In genomic region chr2:158717551-158718418, GRCm38 (mm10) we compare ENCODE assay signal across 18 mouse cellular contexts. TPM values are rescaled to one million over a fixed set of nuclear protein-coding genes. Genes with fewer than 3 reads are reported as not detected.
DNase-seq lines count a peak whose midpoint lies in the region; ATAC-seq and TF ChIP-seq lines count a peak whose summit lies in the region.
"Had no signal": no experiment of that assay in that cellular context is flagged by ENCODE, and none has a peak within 500 bp of the region (broad histone marks: within the 10 kb centered on the region; RNA-seq: fewer than 3 reads in every experiment).

No protein-coding gene starts in this region.

- H3K27ac ChIP-seq in kidney, embryonic 14.5 days (ENCODE audit: low read depth, low read length) = no peak overlapping the region
- H3K27ac ChIP-seq in cortical plate, adult 2 months (ENCODE audit: insufficient read depth, low read length) = 0 out of 2 replicates have a peak overlapping the region, but pooled peaks have one; percentile 10
- H3K27ac ChIP-seq: embryonic facial prominence, embryonic 12.5 days; hindbrain, embryonic 12.5 days; intestine, embryonic 15.5 days; liver, embryonic 12.5 days; lung, embryonic 15.5 days had no signal

- no peak for TF ChIP-seq POLR2A in cortical plate, adult 2 months (IDR thresholded peaks at IDR 0.05; ENCODE audit: extremely low read depth, insufficient read depth, low read length)

- ATAC-seq in kidney, embryonic 14.5 days (ENCODE audit: low FRiP score, low TSS enrichment) = no peak
- ATAC-seq: forebrain, postnatal 0 days; intestine, embryonic 15.5 days; liver, embryonic 12.5 days had no signal

- H3K4me3 ChIP-seq in kidney, embryonic 14.5 days (ENCODE audit: low read length) = no peak overlapping the region
- no peak overlapping the region for H3K4me3 ChIP-seq in cortical plate, adult 2 months (ENCODE audit: insufficient read depth, low read length)
- H3K4me3 ChIP-seq: embryonic facial prominence, embryonic 12.5 days; hindbrain, embryonic 12.5 days; intestine, embryonic 15.5 days; liver, embryonic 12.5 days; lung, embryonic 15.5 days had no signal

- no peaks in the 10 kb centered on the region for H3K36me3 ChIP-seq in kidney, embryonic 14.5 days (ENCODE audit: control insufficient read depth, insufficient read depth, low read length)
- H3K36me3 ChIP-seq: embryonic facial prominence, embryonic 12.5 days; hindbrain, embryonic 12.5 days; intestine, embryonic 15.5 days; liver, embryonic 12.5 days; lung, embryonic 15.5 days had no signal

- H3K9ac ChIP-seq in kidney, embryonic 14.5 days (ENCODE audit: low read depth, low read length) = no peak overlapping the region
- H3K9ac ChIP-seq: embryonic facial prominence, embryonic 12.5 days; forebrain, postnatal 0 days; hindbrain, embryonic 12.5 days; intestine, embryonic 15.5 days; liver, embryonic 12.5 days; lung, embryonic 15.5 days had no signal

- TF ChIP-seq CTCF in cortical plate, adult 2 months (IDR thresholded peaks at IDR 0.05; ENCODE audit: extremely low read depth, insufficient read depth, low read length) = no peak

- intact Hi-C loops in heart, postnatal 14 days (cut with DNase I) = no loop called here

- 79% methylated on average over 5 of the region's 5 CpGs for WGBS in kidney, embryonic 14.5 days

- no peaks in the 10 kb centered on the region for H3K27me3 ChIP-seq in kidney, embryonic 14.5 days (ENCODE audit: control insufficient read depth, insufficient read depth, low read length)
- H3K27me3 ChIP-seq: embryonic facial prominence, embryonic 12.5 days; hindbrain, embryonic 12.5 days; intestine, embryonic 15.5 days; lung, embryonic 15.5 days had no signal

- H3K4me2 ChIP-seq in kidney, embryonic 14.5 days (replicated peaks; ENCODE audit: low read depth, low read length) = no peak overlapping the region
- H3K4me2 ChIP-seq: embryonic facial prominence, embryonic 12.5 days; hindbrain, embryonic 12.5 days; intestine, embryonic 15.5 days; liver, embryonic 12.5 days; lung, embryonic 15.5 days had no signal

- H3K4me1 ChIP-seq in kidney, embryonic 14.5 days (ENCODE audit: control insufficient read depth, insufficient read depth, low read length) = no peaks in the 10 kb centered on the region
- peaks cover 16% of the 10 kb centered on the region for H3K4me1 ChIP-seq in cortical plate, adult 2 months (ENCODE audit: control insufficient read depth, insufficient read depth, low read length)

- H3K9me3 ChIP-seq in kidney, embryonic 14.5 days (ENCODE audit: control insufficient read depth, low read length) = no peaks in the 10 kb centered on the region
- H3K9me3 ChIP-seq: embryonic facial prominence, embryonic 12.5 days; hindbrain, embryonic 12.5 days; intestine, embryonic 15.5 days; liver, embryonic 12.5 days; lung, embryonic 15.5 days had no signal

- peak; percentile 42 to 45 for DNase-seq in kidney, adult 8-10 months
- DNase-seq in thymus, postnatal 14 days = peak; percentile 43
- DNase-seq in thymus, postnatal 4 days = no peak
- DNase-seq in thymus, postnatal 25 days = peak; percentile 39
- no peak for DNase-seq in urinary bladder, postnatal 36 days (ENCODE audit: low spot score in 2 of 2)
- DNase-seq in heart, postnatal 14 days = no peak
- DNase-seq: adrenal gland, postnatal 36 days; cerebellum, adult 8-10 months; forebrain, postnatal 0 days; midbrain, embryonic 14.5 days; right cerebral cortex, postnatal 14 days had no signal

RNA-seq across cellular contexts. Expression of gene Fam83d, which starts 50.1 kb away (rescaled TPM):
- polyA plus RNA-seq in kidney, embryonic 14.5 days (2014; fragmentation: Nextera tagmentation; extraction: Ambion mirVana) = 49.2 and 57.6 TPM in 2 replicates
- 2.0 and 2.2 TPM in 2 replicates for polyA plus RNA-seq in cortical plate, adult 2 months (2012; rRNA removed)
- total RNA-seq in heart, postnatal 14 days (2021) = 1 to 10 TPM; 2.7 to 3.9 TPM

RNA-seq across cellular contexts. Expression of gene Ppp1r16b, which starts 52.6 kb away (rescaled TPM):
- polyA plus RNA-seq in kidney, embryonic 14.5 days (2014; fragmentation: Nextera tagmentation; extraction: Ambion mirVana) = 16.6 and 17.3 TPM in 2 replicates
- polyA plus RNA-seq in cortical plate, adult 2 months (2012; rRNA removed) = 51.5 and 55.4 TPM in 2 replicates
- 10 to 100 TPM; 17.0 to 20.2 TPM for total RNA-seq in heart, postnatal 14 days (2021)

Comparison
In these comparisons a context has a peak if more than half of its experiments do, and no peak if none do; other contexts are left out.
1. DNase-seq: peak in kidney, adult 8-10 months (2 of 2), thymus, postnatal 14 days (single experiment) and thymus, postnatal 25 days (single experiment); none in thymus, postnatal 4 days (single experiment), urinary bladder, postnatal 36 days (0 of 2) and heart, postnatal 14 days (0 of 2).
2. RNA of gene Fam83d, which starts 50.1 kb away (polyA plus RNA-seq): 49.2 to 57.6 TPM in kidney, embryonic 14.5 days; 2.0 to 2.2 TPM in cortical plate, adult 2 months; every median in the first group is over 10 times any median in the second.